Mouse (Mus musculus) MEL-GATA-1-ER (cell line): ENCODE results near the gene Cldn34c1.
A peak's percentile ranks its signal among the peaks of the same experiment; 100 is the strongest.
"Not testable (repeated sequence)": the region's sequence is repeated elsewhere in the genome, so short reads cannot be mapped to it uniquely, and the experiment has no call there.

Experiments used
- DNase-seq: peaks from one replicate; pipeline ENCODE4 v3.0.0-alpha.2; 2012; ENCODE audit warnings: low read depth; ENCODE audit errors: extremely low read depth

Cldn34c1 gene

DNA sequence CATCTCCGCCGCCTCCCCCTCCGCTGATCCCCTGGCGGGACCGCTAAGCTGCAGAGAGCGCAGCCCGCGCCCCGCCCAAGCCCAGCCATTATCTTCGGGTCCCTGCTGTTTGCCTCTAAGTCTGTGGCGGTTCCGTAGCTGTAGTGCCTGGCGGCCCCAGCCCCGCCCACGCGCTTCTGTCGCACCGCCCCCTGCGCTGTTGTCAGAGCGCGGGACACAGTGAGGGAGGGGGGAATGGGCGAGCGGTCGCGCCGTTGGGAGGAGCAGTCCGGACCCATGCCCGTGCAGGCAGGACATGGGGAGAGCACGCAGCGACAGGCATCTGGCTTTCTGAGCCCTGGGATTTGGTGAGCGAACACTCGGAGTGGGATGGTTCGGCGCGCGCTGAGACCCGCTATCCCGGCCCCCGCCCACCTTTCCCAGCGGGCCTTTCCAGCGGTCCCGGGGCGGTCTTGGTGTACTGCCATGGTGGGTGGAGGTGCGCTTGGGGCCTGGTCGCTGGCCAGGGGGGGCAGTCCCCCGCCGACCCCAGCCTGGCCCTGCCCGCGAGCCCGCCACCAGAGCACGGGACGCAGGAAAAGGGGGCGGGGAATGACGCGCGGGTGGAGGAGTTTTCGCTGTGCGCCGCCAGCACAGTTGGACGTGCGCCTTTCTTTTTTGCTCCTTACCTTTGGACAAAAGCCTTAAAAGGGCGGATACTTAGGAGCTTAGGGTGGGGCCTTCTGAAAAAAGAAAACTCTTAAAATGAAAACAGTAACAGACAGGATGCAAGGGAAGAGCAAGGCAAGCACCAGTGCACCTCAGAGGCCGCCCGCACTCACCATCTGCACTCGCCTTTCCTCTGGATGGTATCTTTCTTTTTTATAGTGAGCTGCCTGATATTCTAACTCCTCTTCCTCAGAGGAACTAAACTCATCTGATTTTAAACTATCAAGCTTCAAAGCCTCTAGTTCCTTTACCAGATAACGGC, at the start of gene Cldn34c1:
Gene Cldn34c1, plus strand, starts transcription at position 205 of the 970 bp plus-strand sequence.
- DNase-seq = peak; percentile 59

DNA sequence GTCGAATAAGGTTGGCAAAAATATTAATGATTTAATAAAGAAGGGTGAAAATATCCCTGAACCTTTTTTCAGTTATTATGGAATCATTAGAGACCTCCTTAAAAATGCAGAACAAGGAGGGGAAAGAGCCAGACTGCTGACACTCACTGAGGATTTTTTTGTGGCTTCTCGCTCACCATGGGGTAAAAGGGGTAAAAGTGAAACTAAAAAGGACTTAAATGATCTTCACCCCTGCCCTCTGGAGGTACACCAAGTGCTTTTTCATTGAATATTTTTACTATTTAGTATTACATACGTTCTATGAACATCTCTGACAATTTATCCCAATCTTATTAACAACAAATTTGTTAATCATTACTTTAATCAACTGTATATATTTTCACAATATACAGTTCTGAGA, 15.9 kb upstream of the Cldn34c1 start:
- no peak for DNase-seq

DNA sequence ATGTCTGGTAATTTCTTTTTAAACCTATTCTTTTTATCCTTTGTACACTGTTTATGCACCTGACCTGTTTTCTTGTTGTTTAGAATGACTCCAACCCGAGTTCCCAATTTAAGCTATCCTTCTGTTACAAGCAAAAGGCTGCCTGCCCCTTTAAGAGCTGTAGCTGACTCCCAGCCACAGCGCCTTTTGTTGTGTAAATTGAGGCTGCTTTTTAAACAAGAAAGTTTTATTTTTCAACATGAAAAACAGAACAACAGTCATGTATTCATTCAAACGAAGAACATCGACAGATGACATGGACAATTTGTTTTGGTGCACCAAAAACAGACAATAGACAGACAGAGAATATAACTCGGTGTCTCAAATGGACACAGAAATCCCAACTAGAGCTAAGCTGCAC, 489 bp upstream of the Cldn34c1 start:
- DNase-seq = not testable (repeated sequence)

DNA sequence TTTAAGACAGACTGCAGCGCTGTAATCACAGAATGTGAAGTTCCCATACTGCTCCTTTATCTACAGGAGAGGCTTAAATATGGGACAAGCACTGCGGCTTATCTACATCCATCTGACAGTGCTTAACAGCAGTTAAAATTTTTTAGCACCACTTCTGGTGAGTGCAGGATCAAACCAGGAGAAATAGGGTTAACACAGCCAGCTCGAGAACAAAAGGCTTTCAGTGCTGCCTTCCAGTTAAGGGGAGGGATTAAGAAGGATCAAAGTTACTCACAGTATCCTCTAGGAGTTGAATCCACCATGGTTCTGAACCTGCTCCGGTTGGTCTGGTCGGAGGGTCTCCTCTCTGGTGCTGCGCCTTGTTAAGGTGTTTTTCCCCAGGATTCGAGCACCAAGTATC, 1.4 kb downstream of the Cldn34c1 start:
- not testable (repeated sequence) for DNase-seq

DNA sequence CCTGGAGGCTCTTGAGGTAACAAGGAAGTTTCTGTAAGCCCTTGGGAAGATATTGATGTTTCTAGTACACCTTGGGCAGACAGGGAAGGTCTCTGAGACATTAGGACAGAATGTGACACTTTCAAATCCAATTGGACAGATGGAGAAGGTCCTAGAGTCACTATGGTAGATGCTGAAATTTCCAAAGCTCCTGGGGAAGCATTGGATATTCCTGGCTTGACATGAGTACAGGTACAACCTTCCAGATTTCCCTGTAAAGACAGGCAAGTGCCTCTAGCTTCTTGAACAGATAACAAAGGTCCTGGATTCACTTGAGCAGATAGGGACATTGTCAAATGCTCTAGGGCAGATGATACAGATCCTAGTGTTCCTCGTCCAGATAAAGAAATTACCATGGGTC, 119.1 kb downstream of the Cldn34c1 start, which contains the start of gene Srsx:
Gene Srsx, minus strand, starts transcription at position 101 of the 400 bp plus-strand sequence.
- not testable (repeated sequence) for DNase-seq
